Comparison of ENCODE assay signal across 8 mouse cellular contexts in genomic region chr5:105700070-105700851, GRCm38 (mm10). TPM values are rescaled to one million over a fixed set of nuclear protein-coding genes. Genes with fewer than 3 reads are reported as not detected.
A peak's percentile ranks its signal among the peaks of the same experiment; 100 is the strongest.
DNase-seq lines count a peak whose midpoint lies in the region; ATAC-seq and TF ChIP-seq lines count a peak whose summit lies in the region.

No protein-coding gene starts in this region.

- H3ac ChIP-seq in C2C12 (ENCODE audit: control insufficient read depth, insufficient read length, low read depth): peak overlapping the region; percentile 81

- H3K79me2 ChIP-seq in C2C12 (ENCODE audit: control insufficient read depth, insufficient read depth): peaks cover 8% of the 10 kb centered on the region

- WGBS in heart, embryonic 11.5 days (ENCODE audit: insufficient replicate concordance): under 1% methylated on average over 97 of the region's 101 CpGs
- under 1% methylated on average over 89 of the region's 101 CpGs for WGBS in kidney, embryonic 15.5 days
- WGBS in liver, embryonic 11.5 days: under 1% methylated on average over 97 of the region's 101 CpGs

- H3K4me1 ChIP-seq in bone marrow macrophage, adult 2 months (ENCODE audit: control insufficient read depth, insufficient read depth, low read length): peaks cover 49% of the 10 kb centered on the region
- H3K4me1 ChIP-seq in heart, embryonic 11.5 days (ENCODE audit: control insufficient read depth, insufficient read depth, low read length): peaks cover 10% of the 10 kb centered on the region; the same call in 1 of the 2 replicates
- peaks cover 57% of the 10 kb centered on the region for H3K4me1 ChIP-seq in kidney, embryonic 15.5 days
- H3K4me1 ChIP-seq in liver, embryonic 11.5 days (replicated peaks; ENCODE audit: control insufficient read depth, insufficient read depth, low read length): peaks cover 33% of the 10 kb centered on the region

- no peaks in the 10 kb centered on the region for H3K79me3 ChIP-seq in C2C12 (ENCODE audit: low read depth)

- ATAC-seq in erythroblast, adult 5-6 weeks (replicated peaks; ENCODE audit: low FRiP score, poor library complexity, severe bottlenecking): peak; percentile 72
- ATAC-seq in heart, embryonic 11.5 days (replicated peaks; ENCODE audit: insufficient number of reproducible peaks, low FRiP score, low TSS enrichment): peak; percentile 50
- peak; percentile 58 for ATAC-seq in kidney, embryonic 15.5 days (replicated peaks; ENCODE audit: low FRiP score)
- peak; percentile 68 for ATAC-seq in liver, embryonic 11.5 days (replicated peaks; ENCODE audit: low FRiP score)
- peak; percentile 60 for ATAC-seq in monocyte, adult 5-6 weeks (replicated peaks; ENCODE audit: insufficient number of reproducible peaks, low FRiP score, low TSS enrichment, poor library complexity, severe bottlenecking)

- H3K9me3 ChIP-seq in heart, embryonic 11.5 days (replicated peaks; ENCODE audit: control insufficient read depth, low read length): no peaks in the 10 kb centered on the region
- no peaks in the 10 kb centered on the region for H3K9me3 ChIP-seq in kidney, embryonic 15.5 days (replicated peaks)
- H3K9me3 ChIP-seq in liver, embryonic 11.5 days (ENCODE audit: control insufficient read depth, low read length): no peaks in the 10 kb centered on the region

- peak overlapping the region; percentile 82 for H3K27ac ChIP-seq in bone marrow macrophage, adult 2 months (ENCODE audit: insufficient read depth, low read depth, low read length)
- H3K27ac ChIP-seq in heart, embryonic 11.5 days (ENCODE audit: low read depth, low read length): peak overlapping the region; percentile 73
- peak overlapping the region; percentile 97 for H3K27ac ChIP-seq in kidney, embryonic 15.5 days
- peak overlapping the region; percentile 89 for H3K27ac ChIP-seq in liver, embryonic 11.5 days (ENCODE audit: low read depth, low read length)

- TF ChIP-seq POLR2A in bone marrow macrophage, adult 2 months (IDR thresholded peaks at IDR 0.05; ENCODE audit: borderline replicate concordance, low read depth, low read length): no peak

- DNase-seq in liver, embryonic 11.5 days (ENCODE audit: low spot score): peak; percentile 82
- peak; percentile 69 to 79 for DNase-seq in spleen, postnatal 14 days (ENCODE audit: low spot score in 2 of 2)

- no peak for TF ChIP-seq CTCF in C2C12 (IDR thresholded peaks at IDR 0.05; ENCODE audit: control insufficient read depth, insufficient read depth, insufficient read length)
- TF ChIP-seq CTCF in bone marrow macrophage, adult 2 months (IDR thresholded peaks at IDR 0.05; ENCODE audit: low read depth, low read length): no peak

- no peaks in the 10 kb centered on the region for H3K36me3 ChIP-seq in C2C12 (ENCODE audit: control insufficient read depth, insufficient read depth)
- H3K36me3 ChIP-seq in heart, embryonic 11.5 days (ENCODE audit: control insufficient read depth, insufficient read depth, low read length): no peaks in the 10 kb centered on the region
- H3K36me3 ChIP-seq in kidney, embryonic 15.5 days: peaks cover 7% of the 10 kb centered on the region; the same call in 1 of the 2 replicates
- no peaks in the 10 kb centered on the region for H3K36me3 ChIP-seq in liver, embryonic 11.5 days (ENCODE audit: control insufficient read depth, insufficient read depth, low read length)

- H3K4me2 ChIP-seq in heart, embryonic 11.5 days: peak overlapping the region; percentile 97
- H3K4me2 ChIP-seq in kidney, embryonic 15.5 days: peak overlapping the region; percentile 91
- H3K4me2 ChIP-seq in liver, embryonic 11.5 days: peak overlapping the region; percentile 91

- H3K27me3 ChIP-seq in C2C12 (ENCODE audit: control insufficient read depth, insufficient read depth, insufficient read length): no peaks in the 10 kb centered on the region
- peaks cover 23% of the 10 kb centered on the region for H3K27me3 ChIP-seq in heart, embryonic 11.5 days (ENCODE audit: control insufficient read depth, insufficient read depth, low read length)
- no peaks in the 10 kb centered on the region for H3K27me3 ChIP-seq in kidney, embryonic 15.5 days
- no peaks in the 10 kb centered on the region for H3K27me3 ChIP-seq in liver, embryonic 11.5 days (replicated peaks; ENCODE audit: control insufficient read depth, insufficient read depth, low read length)

- H3K4me3 ChIP-seq in C2C12 (ENCODE audit: insufficient read depth, poor library complexity, severe bottlenecking): peak overlapping the region; percentile 65
- peak overlapping the region; percentile 74 for H3K4me3 ChIP-seq in bone marrow macrophage, adult 2 months (ENCODE audit: insufficient read depth, low read length)
- H3K4me3 ChIP-seq in heart, embryonic 11.5 days (ENCODE audit: low read depth, low read length): peak overlapping the region; percentile 92
- H3K4me3 ChIP-seq in kidney, embryonic 15.5 days (replicated peaks): peak overlapping the region; percentile 94
- H3K4me3 ChIP-seq in liver, embryonic 11.5 days (ENCODE audit: low read depth, low read length): peak overlapping the region; percentile 91

- peak overlapping the region; percentile 89 for H3K9ac ChIP-seq in heart, embryonic 11.5 days (ENCODE audit: low read depth, low read length)
- H3K9ac ChIP-seq in kidney, embryonic 15.5 days: peak overlapping the region; percentile 97
- peak overlapping the region; percentile 95 for H3K9ac ChIP-seq in liver, embryonic 11.5 days (ENCODE audit: low read depth, low read length)

TF ChIP-seq in C2C12, 6 proteins besides CTCF, POLR2A, EP300 and RAD21:
- no peak for TF ChIP-seq USF1 (IDR thresholded peaks at IDR 0.05; ENCODE audit: low read depth)
- no peak for TF ChIP-seq CEBPB (IDR thresholded peaks at IDR 0.05; ENCODE audit: low read depth)
- TF ChIP-seq MYOG (IDR thresholded peaks at IDR 0.05; ENCODE audit: control insufficient read depth, extremely low read depth, insufficient read length): no peak
- no peak for TF ChIP-seq FOSL1 (IDR thresholded peaks at IDR 0.05; ENCODE audit: insufficient read depth, low read length, poor library complexity, severe bottlenecking)
- TF ChIP-seq MAX (IDR thresholded peaks at IDR 0.05): no peak
- no peak for TF ChIP-seq MYOD1 (IDR thresholded peaks at IDR 0.05; ENCODE audit: control insufficient read depth, insufficient read length, low read depth)

RNA-seq across cellular contexts. Expression of gene Lrrc8d, which starts 0.5 kb away (rescaled TPM):
- 21.1 TPM for polyA plus RNA-seq in C2C12 (2012; fragmentation: generic; extraction: Trizol)
- polyA plus RNA-seq in bone marrow macrophage, adult 2 months (2012; ENCODE audit: insufficient read depth, insufficient read length, missing spikeins): 30.8 and 37.1 TPM in 2 replicates
- 11.5 and 14.4 TPM in 2 replicates for total RNA-seq in erythroblast, adult 5-6 weeks (2015; ENCODE audit: low replicate concordance)
- total RNA-seq in erythroblast, adult 5-6 weeks (2017; ENCODE audit: low replicate concordance): 6.4 and 10.3 TPM in 2 replicates
- polyA plus RNA-seq in heart, embryonic 11.5 days (2014; fragmentation: Nextera tagmentation; extraction: Ambion mirVana): 8.3 and 8.4 TPM in 2 replicates
- polyA plus RNA-seq in kidney, embryonic 15.5 days (2015; fragmentation: Nextera tagmentation; extraction: Ambion mirVana): 30.0 and 32.2 TPM in 2 replicates
- polyA plus RNA-seq in liver, embryonic 11.5 days (2014; fragmentation: Nextera tagmentation; extraction: Ambion mirVana): 18.0 and 21.4 TPM in 2 replicates
- 40.9 to 56.0 TPM (median 41.9 TPM) in 3 replicates for total RNA-seq in monocyte, adult 5-6 weeks (2017)

Comparison
In these comparisons a context has a peak if more than half of its experiments do, and no peak if none do; other contexts are left out.
1. Peak in every context shown above with its lines: DNase-seq, ATAC-seq, H3K4me3 ChIP-seq and H3K27ac ChIP-seq.